Mouse (Mus musculus): ENCODE data around the gene Pkhd1. TPM values are rescaled to one million over a fixed set of nuclear protein-coding genes. Genes with fewer than 3 reads are reported as not detected.
A peak's percentile ranks its signal among the peaks of the same experiment; 100 is the strongest.

Gene Pkhd1
- not detected for total RNA-seq (2021)

DNA sequence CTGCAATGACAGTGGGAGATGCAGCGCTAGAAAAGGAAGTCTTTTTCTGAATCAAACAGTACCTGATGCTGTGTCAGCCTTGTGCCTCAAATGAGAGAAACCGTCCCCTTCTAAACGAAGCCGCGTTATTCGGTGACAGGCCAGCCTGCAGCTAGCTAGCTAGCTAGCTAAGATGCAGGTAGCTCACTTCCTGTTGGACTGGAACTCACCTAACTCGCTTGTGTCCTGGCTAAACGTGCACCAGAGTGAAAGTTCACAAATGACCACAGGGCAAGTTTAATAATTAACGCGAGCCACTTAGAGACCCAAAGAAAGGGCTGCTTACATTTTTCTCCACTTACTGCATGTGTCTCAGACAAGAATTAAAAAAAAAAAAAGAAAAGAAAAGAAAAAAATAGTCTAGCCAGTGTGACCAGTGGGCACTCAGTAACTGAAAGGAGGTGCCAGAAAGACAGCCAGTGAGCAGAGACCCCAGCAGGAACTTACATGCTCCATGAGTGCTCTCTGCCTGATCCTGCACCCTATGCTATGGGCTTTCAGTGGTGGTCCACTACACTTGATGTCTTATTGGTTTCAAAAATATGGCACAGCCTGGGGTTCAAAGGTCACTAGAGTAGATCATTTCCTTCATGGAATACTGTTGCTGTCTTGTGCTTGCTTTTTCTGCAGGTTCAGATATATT is at the start of gene Pkhd1:
Pkhd1 (minus strand) TSS at position 216 of the 682 bp plus-strand sequence.
- no peak for DNase-seq

- no peak for DNase-seq
Observed at GRCm38 (mm10) chr1:20667567-20667966, 49.7 kb upstream of the Pkhd1 start.

DNA sequence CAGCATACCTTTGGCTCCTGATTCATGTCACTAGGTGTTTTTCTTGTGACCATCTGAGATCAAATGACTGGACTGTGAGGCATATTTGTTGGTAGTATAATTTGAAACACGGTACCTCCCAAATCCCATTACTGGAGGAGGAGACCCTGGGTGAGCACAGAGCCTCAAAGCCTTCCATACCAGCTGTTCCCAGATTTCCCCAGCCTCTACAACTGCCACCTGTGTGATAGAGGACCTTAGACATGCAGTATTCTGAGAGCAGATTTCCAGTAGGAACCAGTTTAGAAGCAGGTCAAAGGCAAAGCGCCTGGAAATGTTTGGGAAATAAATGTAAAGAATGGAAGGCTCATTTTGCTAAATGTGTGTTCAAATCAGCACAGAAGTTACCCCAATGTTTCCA is 48.4 kb upstream of the Pkhd1 start:
- no peak for DNase-seq

DNA sequence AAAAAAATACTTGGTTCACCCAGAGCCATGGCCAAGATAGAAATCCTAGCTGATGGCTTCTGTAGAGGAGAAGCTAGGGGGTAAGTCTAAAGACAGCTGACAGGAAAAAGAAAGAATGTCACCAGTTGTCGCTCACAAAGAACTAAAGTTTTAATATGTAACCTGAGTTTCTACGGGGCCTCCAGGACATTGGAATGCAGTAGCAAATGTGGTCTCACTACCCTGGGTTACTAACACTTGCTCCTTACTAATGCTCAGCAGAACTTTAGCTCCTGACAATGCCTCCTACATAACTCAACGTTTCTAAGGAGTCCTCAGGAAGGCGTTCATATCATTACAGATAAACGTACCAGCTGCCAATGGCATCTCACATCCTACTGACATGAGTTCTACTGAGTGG is 37.2 kb upstream of the Pkhd1 start:
- no peak for DNase-seq

DNA sequence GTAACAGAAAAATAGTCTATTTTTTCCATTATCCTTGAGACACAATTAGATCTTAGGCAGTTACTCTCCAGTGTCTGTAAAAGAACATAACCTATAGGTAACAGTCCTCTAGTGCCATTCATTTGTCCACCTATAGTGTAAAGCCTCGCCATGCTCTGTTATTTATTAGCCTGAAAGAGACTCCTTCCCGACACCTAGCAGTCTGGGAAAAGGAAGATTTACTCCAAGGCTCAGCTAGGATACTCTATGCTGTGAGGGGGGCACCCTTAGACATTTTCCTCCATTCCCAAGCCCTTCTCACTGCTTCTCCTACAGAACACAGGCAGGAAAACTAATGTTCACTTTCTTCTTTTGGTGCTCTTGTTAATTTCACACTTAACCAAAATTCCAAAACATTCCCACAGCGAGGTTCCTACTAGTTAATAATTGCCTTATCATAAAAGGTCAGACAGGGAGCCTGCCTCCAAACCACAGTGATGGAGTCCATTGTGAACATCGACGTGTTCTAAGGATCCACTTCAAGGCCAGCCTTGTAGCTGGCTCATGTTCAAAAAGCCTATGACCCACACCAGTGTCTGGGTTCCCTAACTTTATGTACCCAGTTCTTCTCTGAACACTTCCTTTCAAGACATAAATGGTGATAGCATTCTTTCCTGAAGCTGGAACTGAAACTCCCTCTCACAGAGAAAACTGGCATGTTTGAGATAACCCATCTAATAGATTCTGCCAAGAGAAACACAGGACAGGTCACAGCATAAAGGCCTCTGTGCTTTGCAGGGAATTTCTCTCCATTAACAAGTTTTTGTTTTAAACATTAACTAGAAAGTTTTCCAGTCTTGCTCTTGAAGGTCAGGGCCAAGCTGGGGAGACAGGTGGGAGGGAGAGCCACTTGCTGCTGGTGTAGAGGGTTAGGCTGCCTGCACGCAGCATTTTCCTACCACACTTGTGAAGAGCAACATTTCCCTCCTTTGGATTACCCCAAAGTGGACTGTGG is 35.9 kb upstream of the Pkhd1 start:
- no peak for DNase-seq

GRCm38 (mm10) chr1:20634856-20635255 is 17.0 kb upstream of the Pkhd1 start:
- no peak for DNase-seq

DNA sequence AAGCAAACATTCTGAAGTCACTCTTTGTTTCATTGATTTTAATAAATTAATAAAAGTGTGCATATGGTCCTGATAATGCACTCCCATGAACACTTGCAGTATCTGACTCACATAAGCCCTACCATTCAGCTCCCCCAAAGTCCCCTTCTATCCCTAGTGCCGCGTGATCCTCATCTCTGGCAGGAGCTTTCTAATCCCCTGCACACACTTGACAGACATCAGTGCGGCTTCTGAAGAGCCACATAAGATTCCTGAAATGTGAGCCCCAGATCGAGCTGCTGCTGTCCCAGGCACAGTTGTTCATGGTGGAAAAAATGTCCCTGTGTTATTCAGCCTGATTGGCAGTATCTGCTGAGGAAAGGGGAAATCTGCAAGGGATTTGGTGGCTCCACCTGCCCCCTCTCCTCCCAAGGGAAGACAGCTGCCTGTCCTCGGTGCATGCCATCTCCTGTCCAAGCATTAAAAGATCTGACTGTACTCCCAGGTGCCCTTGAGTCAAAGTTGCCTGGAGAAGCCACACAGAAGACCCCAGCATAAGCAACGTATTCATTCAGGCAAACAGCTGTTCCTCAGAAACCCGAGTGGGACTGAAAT is 15.5 kb upstream of the Pkhd1 start:
- DNase-seq: no peak

- no peak for DNase-seq
Observed at GRCm38 (mm10) chr1:20624564-20624963, 6.7 kb upstream of the Pkhd1 start.

GRCm38 (mm10) chr1:20623375-20623774 is 5.5 kb upstream of the Pkhd1 start:
- DNase-seq: no peak

DNA sequence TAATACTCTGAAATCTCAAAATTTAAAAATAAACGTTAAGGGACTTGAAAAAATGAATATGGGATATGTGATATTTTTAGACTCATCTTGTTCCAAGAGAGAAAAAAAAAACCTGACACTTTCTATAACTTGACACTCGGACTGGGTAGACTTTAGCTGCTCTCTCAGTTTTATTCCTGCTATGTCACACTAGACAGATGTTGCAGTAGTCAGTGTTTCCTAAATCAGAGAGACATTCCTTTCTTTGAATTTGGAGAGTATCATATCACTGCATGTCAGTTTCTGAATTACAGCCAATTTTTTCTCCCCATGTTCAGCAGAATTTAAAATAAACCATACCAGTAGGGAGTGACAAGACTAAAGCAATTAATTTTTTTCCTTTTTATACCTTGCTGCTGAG is 2.7 kb upstream of the Pkhd1 start:
- no peak for DNase-seq

- no peak for DNase-seq
Observed at GRCm38 (mm10) chr1:20619363-20619762, 1.5 kb upstream of the Pkhd1 start.

DNA sequence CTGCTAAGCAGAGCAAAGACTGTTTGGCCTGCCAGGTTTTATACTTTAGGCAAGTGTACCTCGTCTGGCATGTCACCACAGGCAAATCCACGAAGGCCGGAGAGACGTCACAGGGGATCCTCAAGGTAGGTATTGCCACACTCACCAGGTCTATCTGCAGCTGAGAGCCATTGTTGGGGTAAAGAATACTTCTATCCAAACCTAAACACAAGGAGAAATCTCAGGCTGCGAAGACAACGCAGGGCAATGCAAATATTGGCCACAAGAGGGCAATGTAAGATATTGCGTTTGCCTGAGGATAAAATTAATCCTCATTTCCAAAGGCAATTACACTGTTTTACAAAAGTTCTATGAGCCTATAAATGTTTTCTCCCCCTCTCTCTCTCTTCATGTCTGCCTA is 5.2 kb downstream of the Pkhd1 start:
- DNase-seq: peak; percentile 49

DNA sequence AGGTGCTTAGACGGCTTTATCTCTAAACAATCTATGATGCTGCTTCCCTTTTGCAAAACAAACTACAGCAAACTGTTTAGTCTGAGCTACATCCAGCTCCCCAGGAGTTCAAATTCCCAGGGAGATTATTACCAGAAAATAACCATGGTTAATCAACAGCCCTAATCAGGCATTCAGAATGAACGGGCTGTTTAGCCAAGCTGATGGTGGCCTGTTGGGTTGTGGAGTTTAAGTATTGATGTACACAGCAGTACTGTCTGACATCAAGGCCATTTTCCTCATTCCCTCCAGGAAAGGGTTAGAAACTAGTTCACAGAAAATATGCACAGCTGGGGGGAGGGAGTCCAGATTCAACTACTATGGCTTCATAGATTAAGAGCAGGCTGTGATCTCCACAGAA is 12.4 kb downstream of the Pkhd1 start:
- DNase-seq: no peak

DNA sequence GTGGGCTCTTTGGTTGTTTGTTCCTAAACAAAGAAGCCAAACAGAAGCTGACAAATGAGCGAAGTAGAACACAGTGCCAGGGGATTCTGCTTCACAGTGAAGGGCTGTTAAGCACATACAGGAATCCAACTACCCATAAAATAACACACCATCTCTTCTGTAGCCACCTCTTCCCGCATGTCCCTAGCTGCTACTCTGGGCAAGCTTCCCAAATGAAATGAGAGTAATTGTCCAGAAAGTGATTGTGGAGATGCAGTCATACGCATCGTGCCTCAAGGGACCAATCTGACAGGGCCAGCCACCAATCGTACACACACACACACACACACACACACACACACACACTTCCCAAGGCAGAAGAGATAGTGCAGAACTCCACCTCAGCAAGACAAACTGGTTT is 27.4 kb downstream of the Pkhd1 start:
- no peak for DNase-seq

DNA sequence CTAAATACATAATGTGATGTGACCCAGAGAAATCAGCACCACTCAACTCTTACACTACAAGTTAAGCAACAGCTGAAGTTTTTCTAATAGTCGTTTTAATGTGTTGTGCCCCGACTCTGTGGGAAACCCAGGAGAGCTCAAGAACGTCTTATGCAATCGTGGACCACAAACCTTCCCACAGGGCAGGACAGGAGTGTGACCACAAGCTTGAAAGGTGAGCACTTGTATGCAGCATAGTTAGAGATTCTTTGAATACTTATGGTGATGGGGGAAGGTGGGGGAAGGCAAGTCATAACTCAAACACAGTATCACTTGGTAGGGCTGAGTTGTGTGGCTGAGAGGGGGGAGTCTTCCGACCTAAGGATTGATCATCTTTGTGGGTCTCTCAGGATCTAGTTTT is 46.4 kb downstream of the Pkhd1 start:
- DNase-seq: no peak

DNA sequence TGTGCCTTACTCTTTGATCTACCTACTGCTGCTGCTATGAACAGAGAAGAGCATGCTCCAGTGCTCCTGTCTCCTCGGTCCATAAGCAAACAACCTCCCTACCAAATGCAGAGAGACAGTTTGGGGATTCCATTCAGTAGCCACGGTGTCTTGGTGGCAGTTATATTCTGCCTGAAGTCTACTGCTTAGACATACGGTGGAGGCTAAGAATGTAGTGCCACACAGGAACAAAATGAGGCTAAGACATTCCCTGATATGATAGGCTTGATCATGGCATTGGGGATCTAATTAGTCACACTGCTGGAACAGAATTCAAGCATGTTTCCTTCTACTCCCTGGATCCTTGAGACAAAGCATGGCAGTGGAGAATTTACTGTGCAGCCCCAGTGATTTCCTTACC is 48.4 kb downstream of the Pkhd1 start:
- no peak for DNase-seq

GRCm38 (mm10) chr1:20558443-20558842 is 59.4 kb downstream of the Pkhd1 start:
- no peak for DNase-seq

- peak; percentile 36 for DNase-seq
Observed at GRCm38 (mm10) chr1:20554398-20554797, 63.5 kb downstream of the Pkhd1 start.

- DNase-seq: no peak
Observed at GRCm38 (mm10) chr1:20551334-20551733, 66.5 kb downstream of the Pkhd1 start.

- DNase-seq: no peak
Observed at GRCm38 (mm10) chr1:20544526-20544925, 73.3 kb downstream of the Pkhd1 start.

- DNase-seq: peak; percentile 48
Observed at GRCm38 (mm10) chr1:20513364-20514084, 104.3 kb downstream of the Pkhd1 start.

DNA sequence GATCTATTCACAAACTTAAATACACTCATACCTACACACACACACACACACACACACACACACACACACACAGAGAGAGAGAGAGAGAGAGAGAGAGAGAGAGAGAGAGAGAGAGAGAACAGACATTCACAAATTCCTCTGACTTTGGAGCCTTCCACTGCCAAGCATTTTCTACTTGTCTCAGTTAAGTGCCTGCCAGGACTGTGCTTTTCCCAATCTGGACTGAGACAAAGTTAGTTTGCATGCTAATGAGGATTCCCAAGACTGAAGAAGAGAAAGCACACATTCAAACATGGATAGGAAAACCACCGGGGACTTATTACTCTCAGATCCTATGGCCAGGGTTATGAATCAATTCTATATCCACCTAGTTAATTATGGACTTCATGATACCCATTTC is 118.9 kb downstream of the Pkhd1 start:
- DNase-seq: no peak

GRCm38 (mm10) chr1:20486087-20486486 is 131.8 kb downstream of the Pkhd1 start:
- DNase-seq: no peak
